Mouse (Mus musculus): Measurements from ENCODE around the gene Lrrfip1. TPM values are rescaled to one million over a fixed set of nuclear protein-coding genes. Genes with fewer than 3 reads are reported as not detected.

Gene Lrrfip1
- polyA plus RNA-seq, 1 experiment, result 97.2 TPM

DNA sequence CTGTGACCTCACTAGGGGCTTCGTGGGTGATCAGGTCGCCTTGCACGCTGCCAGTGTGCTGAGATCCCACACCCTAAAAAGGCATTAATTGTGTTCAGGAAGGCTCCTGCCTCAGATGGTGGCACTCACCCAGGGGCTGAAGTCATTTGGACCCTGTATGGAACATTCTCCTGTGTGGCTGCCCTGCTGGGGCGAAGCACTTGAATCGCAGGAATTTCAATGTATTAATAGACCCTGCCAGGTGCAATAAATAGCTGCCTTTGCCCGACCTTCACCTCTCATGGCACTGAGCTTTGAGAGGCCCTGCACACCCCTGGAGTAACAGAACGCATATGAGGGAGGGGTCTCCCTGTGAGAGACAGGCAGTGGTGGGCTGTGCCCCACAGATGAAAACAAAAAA, 17.0 kb downstream of the Lrrfip1 start:
- Histone ChIP-seq H3K9ac (ENCODE audit: low read depth, poor library complexity, severe bottlenecking) (no peak overlapping the region), H3K4me1 (ENCODE audit: control insufficient read depth, insufficient read depth, low read length) (no peaks in the 10 kb centered on the region), H3K9me3 (replicated peaks; ENCODE audit: control insufficient read depth, insufficient read depth, low read length, poor library complexity, severe bottlenecking) (no peaks in the 10 kb centered on the region), H3K27ac (ENCODE audit: insufficient read depth, low read length) (no peak overlapping the region), H3K4me3 (ENCODE audit: low read depth, low read length) (no peak overlapping the region), H3K36me3 (ENCODE audit: control insufficient read depth, insufficient read depth, low read length, poor library complexity, severe bottlenecking) (no peaks in the 10 kb centered on the region), H3K27me3 (ENCODE audit: control insufficient read depth, insufficient read depth, low read length, poor library complexity, severe bottlenecking) (no peaks in the 10 kb centered on the region)
- TF ChIP-seq CTCF (IDR thresholded peaks at IDR 0.05; ENCODE audit: low read depth, low read length) (no peak), EP300 (IDR thresholded peaks at IDR 0.05; ENCODE audit: insufficient read depth, low read depth, low read length) (no peak), POLR2A (IDR thresholded peaks at IDR 0.05; ENCODE audit: insufficient read depth, low read length) (no peak)

DNA sequence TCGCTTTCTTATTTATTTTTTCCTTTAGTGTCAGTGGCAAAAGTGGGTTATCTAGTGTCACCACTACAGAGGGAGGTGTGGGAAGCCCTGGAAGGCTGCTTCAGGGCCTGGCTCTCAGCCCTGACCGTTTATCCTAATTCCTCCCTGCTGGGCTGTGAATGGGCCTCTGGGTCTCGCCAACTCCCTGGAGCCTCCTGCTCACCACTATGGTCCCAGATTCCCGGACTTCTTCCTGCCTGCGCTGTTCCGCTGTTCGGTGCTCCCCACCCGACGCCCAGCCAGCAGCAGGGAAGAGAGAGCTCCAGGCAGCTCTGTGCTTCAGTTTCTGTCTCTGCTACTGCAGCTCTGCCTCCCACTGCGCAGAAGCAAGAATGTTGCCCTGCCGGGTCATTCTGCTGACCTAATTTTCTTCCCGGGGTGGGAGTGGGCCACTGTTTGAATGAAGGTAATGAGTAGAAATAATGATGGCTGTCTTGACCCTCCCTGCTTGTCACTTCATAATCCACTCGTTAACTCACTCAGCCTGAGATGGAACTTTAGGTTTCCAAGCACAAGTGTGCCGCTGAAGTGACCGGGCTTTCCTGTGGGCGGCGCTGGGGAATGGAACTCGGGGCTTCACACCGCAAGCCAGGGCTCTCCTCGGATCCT, 18.7 kb downstream of the Lrrfip1 start:
- no peak overlapping the region for H3K4me3 ChIP-seq (ENCODE audit: low read depth, low read length)
- H3K36me3 ChIP-seq (ENCODE audit: control insufficient read depth, insufficient read depth, low read length, poor library complexity, severe bottlenecking), result no peaks in the 10 kb centered on the region
- TF ChIP-seq POLR2A (IDR thresholded peaks at IDR 0.05; ENCODE audit: insufficient read depth, low read length) (no peak), CTCF (IDR thresholded peaks at IDR 0.05; ENCODE audit: low read depth, low read length) (no peak), EP300 (IDR thresholded peaks at IDR 0.05; ENCODE audit: insufficient read depth, low read depth, low read length) (no peak)
- no peaks in the 10 kb centered on the region for H3K27me3 ChIP-seq (ENCODE audit: control insufficient read depth, insufficient read depth, low read length, poor library complexity, severe bottlenecking)
- H3K9ac ChIP-seq (ENCODE audit: low read depth, poor library complexity, severe bottlenecking), result no peak overlapping the region
- no peaks in the 10 kb centered on the region for H3K9me3 ChIP-seq (replicated peaks; ENCODE audit: control insufficient read depth, insufficient read depth, low read length, poor library complexity, severe bottlenecking)
- H3K27ac ChIP-seq (ENCODE audit: insufficient read depth, low read length), result no peak overlapping the region
- H3K4me1 ChIP-seq (ENCODE audit: control insufficient read depth, insufficient read depth, low read length), result no peaks in the 10 kb centered on the region

DNA sequence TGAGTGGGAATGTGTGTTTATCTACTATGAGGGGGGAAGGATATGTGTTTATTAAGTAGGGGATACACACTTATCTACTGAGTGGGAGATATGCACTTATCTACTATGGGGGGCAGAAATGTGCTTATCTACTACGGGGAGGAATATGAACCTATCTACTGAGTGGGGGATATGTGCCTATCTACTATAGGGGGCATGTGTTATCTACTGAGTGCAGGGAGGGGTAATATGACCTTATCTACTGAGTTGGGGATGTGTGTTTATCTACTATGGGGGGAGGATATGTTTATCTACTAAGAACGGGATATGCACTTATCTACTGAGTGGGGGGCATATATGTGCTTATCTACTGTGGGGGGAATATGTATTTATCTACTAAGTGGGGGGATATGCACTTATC, 20.8 kb downstream of the Lrrfip1 start:
- Histone ChIP-seq H3K4me1 (ENCODE audit: control insufficient read depth, insufficient read depth, low read length) (no peaks in the 10 kb centered on the region), H3K27ac (ENCODE audit: insufficient read depth, low read length) (no peak overlapping the region), H3K9ac (ENCODE audit: low read depth, poor library complexity, severe bottlenecking) (no peak overlapping the region), H3K4me3 (ENCODE audit: low read depth, low read length) (no peak overlapping the region), H3K27me3 (ENCODE audit: control insufficient read depth, insufficient read depth, low read length, poor library complexity, severe bottlenecking) (no peaks in the 10 kb centered on the region), H3K36me3 (ENCODE audit: control insufficient read depth, insufficient read depth, low read length, poor library complexity, severe bottlenecking) (no peaks in the 10 kb centered on the region), H3K9me3 (replicated peaks; ENCODE audit: control insufficient read depth, insufficient read depth, low read length, poor library complexity, severe bottlenecking) (no peaks in the 10 kb centered on the region)
- TF ChIP-seq CTCF (IDR thresholded peaks at IDR 0.05; ENCODE audit: low read depth, low read length) (no peak), POLR2A (IDR thresholded peaks at IDR 0.05; ENCODE audit: insufficient read depth, low read length) (no peak), EP300 (IDR thresholded peaks at IDR 0.05; ENCODE audit: insufficient read depth, low read depth, low read length) (no peak)

DNA sequence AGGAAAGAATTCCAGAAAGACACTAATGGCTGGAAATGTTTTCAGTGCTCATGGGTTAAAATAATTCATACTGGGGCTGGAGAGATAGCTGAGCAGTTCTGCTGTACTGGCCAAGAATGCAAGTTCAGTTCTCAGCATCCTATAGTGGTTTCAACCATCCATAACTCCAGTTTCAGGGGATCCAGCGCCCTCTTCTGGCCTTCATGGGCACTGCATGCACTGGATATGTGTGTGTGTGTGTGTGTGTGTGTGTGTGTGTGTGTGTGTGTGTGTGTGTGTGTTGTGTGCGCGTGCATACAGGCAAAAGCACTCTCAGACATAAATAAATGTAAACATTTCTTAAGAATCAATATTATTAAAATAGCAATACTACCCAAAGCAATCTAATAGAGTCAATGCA, 22.8 kb downstream of the Lrrfip1 start:
- H3K27me3 ChIP-seq (ENCODE audit: control insufficient read depth, insufficient read depth, low read length, poor library complexity, severe bottlenecking), result no peaks in the 10 kb centered on the region
- no peaks in the 10 kb centered on the region for H3K4me1 ChIP-seq (ENCODE audit: control insufficient read depth, insufficient read depth, low read length)
- H3K9ac ChIP-seq (ENCODE audit: low read depth, poor library complexity, severe bottlenecking), result no peak overlapping the region
- H3K27ac ChIP-seq (ENCODE audit: insufficient read depth, low read length), result no peak overlapping the region
- no peaks in the 10 kb centered on the region; the same call in 1 of the 2 replicates for H3K9me3 ChIP-seq (replicated peaks; ENCODE audit: control insufficient read depth, insufficient read depth, low read length, poor library complexity, severe bottlenecking)
- no peaks in the 10 kb centered on the region for H3K36me3 ChIP-seq (ENCODE audit: control insufficient read depth, insufficient read depth, low read length, poor library complexity, severe bottlenecking)
- TF ChIP-seq CTCF (IDR thresholded peaks at IDR 0.05; ENCODE audit: low read depth, low read length) (peak; percentile 70), EP300 (IDR thresholded peaks at IDR 0.05; ENCODE audit: insufficient read depth, low read depth, low read length) (no peak)
- no peak overlapping the region for H3K4me3 ChIP-seq (ENCODE audit: low read depth, low read length)

DNA sequence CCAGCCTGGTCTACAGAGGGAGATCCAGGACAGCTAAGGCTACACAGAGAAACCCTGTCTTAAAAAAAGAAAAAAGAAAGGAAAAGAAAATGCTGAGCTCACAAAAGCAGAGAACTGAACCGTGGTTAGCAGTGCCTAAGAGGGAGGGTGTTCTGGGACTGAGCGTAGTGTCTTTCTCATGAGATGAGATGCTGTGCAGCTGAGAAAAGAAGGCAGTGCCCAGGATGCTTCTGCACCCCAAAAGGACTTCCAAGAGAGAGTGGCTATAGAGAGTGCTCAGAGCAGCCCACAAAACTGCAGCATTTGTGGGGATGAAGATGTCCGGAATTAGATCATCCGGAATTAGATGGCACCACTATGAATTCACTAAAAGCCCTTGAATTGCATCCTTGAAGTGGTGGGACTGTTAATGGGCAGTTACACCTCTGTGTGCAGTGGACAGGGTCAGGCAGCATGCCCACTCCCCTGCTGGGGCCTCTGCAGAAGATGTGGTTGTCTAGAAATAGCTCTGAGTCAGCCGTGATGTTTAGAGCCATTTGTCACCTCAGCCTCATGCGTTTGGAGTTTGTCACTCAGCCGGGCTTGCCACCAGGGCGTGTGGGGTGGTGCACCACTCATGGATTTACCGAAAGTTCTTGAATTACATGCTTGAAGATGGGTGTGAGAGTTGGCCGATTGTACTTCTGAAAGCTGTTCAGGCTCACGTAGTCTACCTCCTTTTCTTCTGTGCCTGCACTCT, 23.8 kb downstream of the Lrrfip1 start:
- no peak overlapping the region for H3K9ac ChIP-seq (ENCODE audit: low read depth, poor library complexity, severe bottlenecking)
- no peak overlapping the region for H3K4me3 ChIP-seq (ENCODE audit: low read depth, low read length)
- no peaks in the 10 kb centered on the region for H3K27me3 ChIP-seq (ENCODE audit: control insufficient read depth, insufficient read depth, low read length, poor library complexity, severe bottlenecking)
- no peak overlapping the region for H3K27ac ChIP-seq (ENCODE audit: insufficient read depth, low read length)
- H3K36me3 ChIP-seq (ENCODE audit: control insufficient read depth, insufficient read depth, low read length, poor library complexity, severe bottlenecking), result no peaks in the 10 kb centered on the region
- H3K9me3 ChIP-seq (replicated peaks; ENCODE audit: control insufficient read depth, insufficient read depth, low read length, poor library complexity, severe bottlenecking), result no peaks in the 10 kb centered on the region; the same call in none of the 2 replicates
- TF ChIP-seq CTCF (IDR thresholded peaks at IDR 0.05; ENCODE audit: low read depth, low read length) (no peak), EP300 (IDR thresholded peaks at IDR 0.05; ENCODE audit: insufficient read depth, low read depth, low read length) (no peak), POLR2A (IDR thresholded peaks at IDR 0.05; ENCODE audit: insufficient read depth, low read length) (no peak)
- H3K4me1 ChIP-seq (ENCODE audit: control insufficient read depth, insufficient read depth, low read length), result no peaks in the 10 kb centered on the region

DNA sequence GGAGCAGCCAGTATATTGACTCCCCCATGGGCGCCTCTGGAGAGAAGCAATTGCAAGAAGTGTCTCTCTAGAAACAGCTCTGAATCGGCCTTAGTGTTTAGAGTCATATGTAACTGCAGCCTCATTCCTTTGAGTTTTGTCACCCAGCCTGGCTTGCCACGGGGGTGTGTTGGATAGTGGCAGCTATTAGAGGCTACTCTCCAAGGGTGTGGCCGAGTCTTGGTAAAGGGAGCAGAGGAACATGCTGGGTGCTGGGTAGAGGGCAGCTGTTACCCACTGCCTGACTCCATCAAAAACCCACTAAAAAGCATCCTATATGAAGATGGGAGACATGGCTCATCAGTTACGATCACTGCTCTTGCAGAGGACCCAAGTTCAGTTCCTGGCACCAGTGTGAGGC, 24.7 kb downstream of the Lrrfip1 start:
- TF ChIP-seq CTCF (IDR thresholded peaks at IDR 0.05; ENCODE audit: low read depth, low read length) (no peak), EP300 (IDR thresholded peaks at IDR 0.05; ENCODE audit: insufficient read depth, low read depth, low read length) (no peak), POLR2A (IDR thresholded peaks at IDR 0.05; ENCODE audit: insufficient read depth, low read length) (no peak)
- no peak overlapping the region for H3K4me3 ChIP-seq (ENCODE audit: low read depth, low read length)
- no peak overlapping the region for H3K27ac ChIP-seq (ENCODE audit: insufficient read depth, low read length)
- no peaks in the 10 kb centered on the region for H3K36me3 ChIP-seq (ENCODE audit: control insufficient read depth, insufficient read depth, low read length, poor library complexity, severe bottlenecking)
- no peaks in the 10 kb centered on the region for H3K4me1 ChIP-seq (ENCODE audit: control insufficient read depth, insufficient read depth, low read length)
- H3K9me3 ChIP-seq (replicated peaks; ENCODE audit: control insufficient read depth, insufficient read depth, low read length, poor library complexity, severe bottlenecking), result no peaks in the 10 kb centered on the region; the same call in none of the 2 replicates
- H3K9ac ChIP-seq (ENCODE audit: low read depth, poor library complexity, severe bottlenecking), result no peak overlapping the region
- no peaks in the 10 kb centered on the region for H3K27me3 ChIP-seq (ENCODE audit: control insufficient read depth, insufficient read depth, low read length, poor library complexity, severe bottlenecking)

Data from ES-Bruce4 (cell line).